Mouse (Mus musculus) stomach, embryonic 15.5 days (tissue): ENCODE data around the gene Ttll10. TPM values are rescaled to one million over a fixed set of nuclear protein-coding genes. Genes with fewer than 3 reads are reported as not detected.
A peak's percentile ranks its signal among the peaks of the same experiment; 100 is the strongest.

Experiments
- ATAC-seq: fragments of 200-750 bp; cut with Nextera tagmentation; 2 replicates; pipeline ENCODE4 v1.8.0; 2017; ENCODE audit warnings: low read depth, moderate number of reproducible peaks, moderate TSS enrichment; ENCODE audit not compliant: insufficient read depth, low FRiP score
- H3K27ac ChIP-seq: fragments of 300-500 bp; sonication (generic); 2 replicates; pipeline ENCODE4 v1.5.1; 2015; ENCODE audit warnings: mild to moderate bottlenecking, inconsistent platforms
- H3K27me3 ChIP-seq: fragments of 300-500 bp; sonication (generic); replicated peaks from 2 replicates; pipeline ENCODE4 v1.6.1; 2015; ENCODE audit warnings: inconsistent platforms
- H3K36me3 ChIP-seq: fragments of 300-500 bp; sonication (generic); 2 replicates; pipeline ENCODE4 v1.6.1; 2015; ENCODE audit warnings: inconsistent platforms
- H3K4me1 ChIP-seq: fragments of 300-500 bp; sonication (generic); 2 replicates; pipeline ENCODE4 v1.6.1; 2015; ENCODE audit warnings: inconsistent platforms
- H3K4me2 ChIP-seq: fragments of 300-500 bp; sonication (generic); 2 replicates; pipeline ENCODE4 v1.6.1; 2015; ENCODE audit warnings: mild to moderate bottlenecking, inconsistent platforms
- H3K4me3 ChIP-seq: fragments of 300-500 bp; sonication (generic); replicated peaks from 2 replicates; pipeline ENCODE4 v1.5.1; 2015; ENCODE audit warnings: inconsistent platforms
- H3K9ac ChIP-seq: fragments of 300-500 bp; sonication (generic); 2 replicates; pipeline ENCODE4 v1.6.1; 2015; ENCODE audit warnings: inconsistent platforms
- H3K9me3 ChIP-seq: fragments of 300-500 bp; sonication (generic); 2 replicates; pipeline ENCODE4 v1.6.1; 2016; ENCODE audit warnings: inconsistent platforms
- WGBS: fragments of 180-500 bp; shearing (Covaris S2); methylation state at CpG from one replicate; pipeline ENCODE4 v1.1.7; 2015; 5-methylcytosine and 5-hydroxymethylcytosine counted together
- polyA plus RNA-seq: library from polyadenylated mRNA; unstranded; fragments of >200 nt; fragmentation: Nextera tagmentation; extraction: Ambion mirVana; gene quantifications from 2 replicates; pipeline ENCODE4 v1.2.1, GENCODE M21; 2015

Ttll10 gene
- polyA plus RNA-seq, 1 experiment from 2014 or later = 4.1 TPM

GRCm38 (mm10) chr4:156019771-156020170 lies 39.4 kb downstream of the Ttll10 start:
- H3K9me3 ChIP-seq = no peaks in the 10 kb centered on the region
- H3K36me3 ChIP-seq = no peaks in the 10 kb centered on the region
- no peak overlapping the region for H3K4me3 ChIP-seq
- H3K27ac ChIP-seq = no peak overlapping the region
- H3K27me3 ChIP-seq = no peaks in the 10 kb centered on the region
- WGBS = 86% methylated on average over 12 of the region's 12 CpGs
- H3K4me2 ChIP-seq = no peak overlapping the region
- no peaks in the 10 kb centered on the region for H3K4me1 ChIP-seq
- no peak for ATAC-seq
- no peak overlapping the region for H3K9ac ChIP-seq

- Histone ChIP-seq H3K4me1 (no peaks in the 10 kb centered on the region), H3K9ac (no peak overlapping the region), H3K9me3 (no peaks in the 10 kb centered on the region), H3K4me2 (no peak overlapping the region), H3K27me3 (no peaks in the 10 kb centered on the region), H3K4me3 (no peak overlapping the region), H3K36me3 (peaks cover 19% of the 10 kb centered on the region), H3K27ac (no peak overlapping the region)
- no peak for ATAC-seq
- 90% methylated on average over 2 of the region's 2 CpGs for WGBS
These were observed 44.8 kb downstream of the Ttll10 start for GRCm38 (mm10) chr4:156014436-156014835.

- H3K36me3 ChIP-seq = peaks cover 27% of the 10 kb centered on the region
- no peak for ATAC-seq
- 76% methylated on average over 8 of the region's 8 CpGs for WGBS
These were observed 45.6 kb downstream of the Ttll10 start, which contains the start of gene Tnfrsf4 for GRCm38 (mm10) chr4:156013637-156014036. TSS of gene Tnfrsf4 (plus strand) at chr4:156013843.

GRCm38 (mm10) chr4:156008369-156008768 lies 50.8 kb downstream of the Ttll10 start:
- Histone ChIP-seq H3K4me3 (no peak overlapping the region), H3K9ac (no peak overlapping the region), H3K9me3 (no peaks in the 10 kb centered on the region), H3K4me2 (no peak overlapping the region), H3K4me1 (no peaks in the 10 kb centered on the region), H3K27me3 (no peaks in the 10 kb centered on the region), H3K36me3 (peaks cover 64% of the 10 kb centered on the region), H3K27ac (no peak overlapping the region)
- 94% methylated on average over 4 of the region's 4 CpGs for WGBS
- ATAC-seq = no peak

More at GRCm38 (mm10) chr4:156013637-156014036, 45.6 kb downstream of the Ttll10 start, which contains the start of gene Tnfrsf4:
- no peaks in the 10 kb centered on the region for H3K4me1 ChIP-seq
- no peak within 1 kb of the TSS for H3K4me3 ChIP-seq
- no peak within 1 kb of the TSS for H3K9ac ChIP-seq
- H3K27me3 ChIP-seq = no peaks in the 10 kb centered on the region
- no peak within 1 kb of the TSS for H3K27ac ChIP-seq
- H3K9me3 ChIP-seq = no peaks in the 10 kb centered on the region
- no peak within 1 kb of the TSS for H3K4me2 ChIP-seq

GRCm38 (mm10) chr4:156004109-156004508 lies 55.1 kb downstream of the Ttll10 start:
- no peaks in the 10 kb centered on the region for H3K27me3 ChIP-seq
- no peaks in the 10 kb centered on the region for H3K9me3 ChIP-seq
- H3K4me2 ChIP-seq = no peak overlapping the region
- H3K4me3 ChIP-seq = no peak overlapping the region
- no peak overlapping the region for H3K9ac ChIP-seq
- ATAC-seq = no peak
- H3K4me1 ChIP-seq = no peaks in the 10 kb centered on the region
- H3K36me3 ChIP-seq = peaks cover 70% of the 10 kb centered on the region
- WGBS = 92% methylated on average over 3 of the region's 3 CpGs
- no peak overlapping the region for H3K27ac ChIP-seq

GRCm38 (mm10) chr4:155993606-155994005 lies 65.6 kb downstream of the Ttll10 start:
- Histone ChIP-seq H3K4me1 (peaks cover 18% of the 10 kb centered on the region), H3K36me3 (peaks cover 6% of the 10 kb centered on the region; the same call in 1 of the 2 replicates), H3K27me3 (no peaks in the 10 kb centered on the region), H3K9ac (peak overlapping the region; percentile 67), H3K9me3 (no peaks in the 10 kb centered on the region), H3K4me2 (peak overlapping the region; percentile 65), H3K27ac (peak overlapping the region; percentile 96), H3K4me3 (peak overlapping the region; percentile 69)
- no peak for ATAC-seq
- 4% methylated on average over 15 of the region's 15 CpGs for WGBS

GRCm38 (mm10) chr4:155992906-155993547 lies 66.2 kb downstream of the Ttll10 start:
- Histone ChIP-seq H3K36me3 (peaks cover 6% of the 10 kb centered on the region; the same call in 1 of the 2 replicates), H3K4me3 (peak overlapping the region; percentile 69), H3K9ac (peak overlapping the region; percentile 67), H3K27me3 (no peaks in the 10 kb centered on the region), H3K4me1 (peaks cover 18% of the 10 kb centered on the region), H3K4me2 (peak overlapping the region; percentile 65), H3K27ac (peak overlapping the region; percentile 96), H3K9me3 (no peaks in the 10 kb centered on the region)
- ATAC-seq = peak; percentile 87
- WGBS = under 1% methylated on average over 70 of the region's 70 CpGs

GRCm38 (mm10) chr4:155992241-155992905 lies 66.8 kb downstream of the Ttll10 start, which contains the start of the genes B3galt6 and Sdf4:
TSS of gene B3galt6 (minus strand) at chr4:155992649.
TSS of gene Sdf4 (plus strand) at chr4:155992872.
- peak within 1 kb of the TSS; percentile 74 for H3K9ac ChIP-seq
- peak within 1 kb of the TSS; percentile 99 for H3K4me2 ChIP-seq
- peak; percentile 83 for ATAC-seq
- H3K27ac ChIP-seq = peak within 1 kb of the TSS; percentile 97
- H3K4me1 ChIP-seq = peaks cover 18% of the 10 kb centered on the region
- peaks cover 6% of the 10 kb centered on the region; the same call in 1 of the 2 replicates for H3K36me3 ChIP-seq
- peak within 1 kb of the TSS; percentile 69 for H3K4me3 ChIP-seq
- H3K27me3 ChIP-seq = no peaks in the 10 kb centered on the region
- H3K9me3 ChIP-seq = no peaks in the 10 kb centered on the region
- WGBS = under 1% methylated on average over 99 of the region's 99 CpGs

- Histone ChIP-seq H3K9me3 (no peaks in the 10 kb centered on the region), H3K9ac (peak overlapping the region; percentile 74), H3K27ac (peak overlapping the region; percentile 97), H3K27me3 (no peaks in the 10 kb centered on the region), H3K36me3 (peaks cover 6% of the 10 kb centered on the region; the same call in 1 of the 2 replicates), H3K4me2 (peak overlapping the region; percentile 99), H3K4me3 (peak overlapping the region; percentile 69), H3K4me1 (peaks cover 18% of the 10 kb centered on the region)
- WGBS = 24% methylated on average over 37 of the region's 37 CpGs
- no peak for ATAC-seq
These were observed 67.3 kb downstream of the Ttll10 start for GRCm38 (mm10) chr4:155991908-155992230.

GRCm38 (mm10) chr4:155991211-155991907 lies 67.9 kb downstream of the Ttll10 start:
- no peak for ATAC-seq
- Histone ChIP-seq H3K27me3 (no peaks in the 10 kb centered on the region), H3K9me3 (no peaks in the 10 kb centered on the region), H3K4me3 (peak overlapping the region; percentile 69), H3K27ac (peak overlapping the region; percentile 97), H3K36me3 (peaks cover 6% of the 10 kb centered on the region; the same call in 1 of the 2 replicates), H3K4me2 (peak overlapping the region; percentile 99), H3K4me1 (peaks cover 18% of the 10 kb centered on the region), H3K9ac (peak overlapping the region; percentile 74; the same call in 1 of the 2 replicates)
- 80% methylated on average over 22 of the region's 22 CpGs for WGBS
